Mouse (Mus musculus): ENCODE measurements around the gene Sorcs2.
"Not testable (repeated sequence)": the region's sequence is repeated elsewhere in the genome, so short reads cannot be mapped to it uniquely, and the experiment has no call there.

Gene Sorcs2

DNA sequence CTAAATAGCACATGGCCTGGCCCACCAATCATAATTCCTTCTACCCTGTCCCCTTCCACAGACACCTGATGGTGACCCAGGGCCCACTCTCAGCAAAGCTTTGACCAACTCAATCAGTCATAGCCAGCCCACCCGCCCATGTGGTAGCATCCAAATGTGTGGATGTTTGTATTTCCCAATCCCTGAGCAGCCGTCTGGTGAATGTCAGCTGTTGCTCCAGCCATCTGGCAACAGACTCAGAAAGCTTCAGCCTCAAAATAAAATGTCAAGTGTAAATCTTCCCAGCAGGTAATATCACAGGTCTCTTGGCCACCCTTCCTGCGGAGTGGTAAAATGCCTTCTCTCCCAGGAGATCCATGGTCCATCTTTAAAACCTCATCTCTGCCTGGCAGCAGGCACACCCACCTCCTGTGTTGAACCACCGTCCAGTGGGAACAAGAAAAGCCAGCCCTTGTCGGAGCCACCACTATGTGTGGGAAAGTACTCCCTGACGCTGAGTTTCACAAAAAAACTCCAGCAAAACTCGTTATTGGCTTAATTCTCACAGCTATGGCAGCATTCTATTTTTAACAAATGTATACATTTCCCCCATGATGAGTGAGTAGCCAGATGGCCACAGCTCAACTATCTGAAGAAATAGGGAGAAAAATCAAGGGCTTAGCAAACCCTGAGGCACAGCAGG, 93.5 kb downstream of the Sorcs2 start:
- DNase-seq (ENCODE audit: low spot score in 2 of 2), result no peak

DNA sequence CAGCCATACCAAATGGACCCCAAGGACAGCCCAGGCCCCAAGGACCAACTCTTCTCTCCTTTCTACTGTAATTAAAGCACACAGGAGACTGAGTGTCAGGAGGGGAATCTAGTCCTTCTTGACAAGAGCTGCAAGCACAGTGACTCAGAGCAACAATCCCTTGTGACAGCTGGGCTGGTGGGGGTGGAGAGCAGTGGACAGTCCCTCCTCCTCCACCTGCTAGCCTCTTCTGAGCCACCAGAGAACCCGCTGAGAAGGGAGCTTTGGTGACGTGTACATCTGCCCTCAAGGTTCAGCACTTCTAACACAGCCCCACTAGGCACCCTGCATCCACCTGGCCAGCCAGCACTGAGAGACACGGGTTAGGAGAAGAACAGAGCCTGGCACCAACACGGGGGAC, 96.8 kb downstream of the Sorcs2 start:
- DNase-seq (ENCODE audit: low spot score in 2 of 2), result no peak

DNA sequence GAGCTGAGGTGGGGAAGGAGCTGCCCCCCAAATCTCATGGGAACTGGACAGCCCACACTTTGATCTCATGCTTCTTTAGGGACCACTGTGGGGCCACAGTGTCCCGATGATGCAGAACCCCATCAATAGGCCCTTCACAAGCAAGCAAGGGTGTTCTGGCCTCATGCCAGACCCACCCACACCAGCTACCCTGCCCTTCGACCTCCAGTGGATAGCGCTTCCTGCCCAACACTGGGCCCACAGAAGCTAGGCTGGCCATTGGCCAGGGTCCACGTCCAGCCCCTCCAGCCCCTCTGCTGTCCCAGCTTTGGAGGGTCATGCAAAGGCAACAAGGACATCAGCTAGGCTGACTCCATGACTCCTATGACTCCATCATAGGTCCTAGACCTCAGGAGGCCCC, 99.9 kb downstream of the Sorcs2 start:
- DNase-seq (ENCODE audit: low spot score in 2 of 2), result no peak

DNA sequence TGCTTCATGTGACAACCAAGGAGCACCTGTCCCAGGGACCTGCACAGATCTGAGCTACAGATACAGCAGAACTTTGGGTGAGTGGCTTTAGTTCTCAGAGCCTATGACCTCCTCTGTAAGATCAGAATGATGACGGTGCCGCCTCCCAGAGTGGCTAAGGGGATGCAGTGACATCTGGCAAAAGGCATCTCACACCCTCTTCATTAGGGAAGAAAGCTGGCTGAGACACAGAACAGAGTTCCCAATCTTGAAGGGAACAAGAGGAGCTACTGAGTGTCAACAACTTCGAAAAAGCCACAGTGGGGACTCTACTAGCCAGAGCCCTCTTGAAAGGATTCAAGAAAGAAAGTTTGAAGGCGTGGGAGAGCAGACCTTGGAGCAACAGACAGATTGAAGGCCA, 100.7 kb downstream of the Sorcs2 start:
- no peak for DNase-seq (ENCODE audit: low spot score in 2 of 2)

DNA sequence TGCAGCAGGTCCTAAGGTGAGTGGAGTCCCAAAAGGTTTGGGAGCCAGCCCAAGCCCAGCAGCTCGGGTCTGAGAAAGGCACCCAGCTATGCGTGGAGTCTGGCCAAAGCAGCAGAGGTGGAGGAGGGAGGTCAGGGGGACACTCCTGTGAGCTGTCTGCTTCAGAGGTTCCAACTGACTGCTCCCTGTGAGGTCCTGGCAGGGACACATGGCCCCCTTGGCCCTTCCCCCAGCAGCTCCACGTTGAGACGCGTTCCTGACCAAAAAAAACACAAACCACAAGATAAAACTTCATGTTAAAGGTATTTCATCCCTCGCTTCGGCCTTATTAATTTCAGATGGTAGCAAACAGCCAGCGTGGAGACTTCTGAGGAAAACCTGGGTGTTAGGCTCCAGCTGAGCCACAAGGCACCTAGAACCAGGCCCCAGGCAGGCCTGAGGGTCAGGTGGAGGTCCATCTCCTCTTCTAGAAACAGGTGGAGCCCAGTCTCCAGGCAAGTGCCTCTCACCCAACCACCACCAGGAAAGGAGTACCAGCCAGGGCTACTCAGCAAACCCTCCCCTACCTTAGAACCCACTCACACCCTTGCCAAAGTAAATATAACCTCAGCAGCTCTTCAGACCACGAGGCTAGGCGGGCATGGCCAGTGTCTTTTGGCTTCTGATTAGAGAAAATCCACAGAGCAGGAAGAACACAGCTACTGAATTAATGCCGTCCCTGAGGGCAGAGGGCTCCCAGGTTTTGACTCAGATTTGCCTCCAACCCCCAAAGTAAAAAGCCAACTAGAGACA, 104.6 kb downstream of the Sorcs2 start:
- no peak for DNase-seq (ENCODE audit: low spot score in 2 of 2)

DNA sequence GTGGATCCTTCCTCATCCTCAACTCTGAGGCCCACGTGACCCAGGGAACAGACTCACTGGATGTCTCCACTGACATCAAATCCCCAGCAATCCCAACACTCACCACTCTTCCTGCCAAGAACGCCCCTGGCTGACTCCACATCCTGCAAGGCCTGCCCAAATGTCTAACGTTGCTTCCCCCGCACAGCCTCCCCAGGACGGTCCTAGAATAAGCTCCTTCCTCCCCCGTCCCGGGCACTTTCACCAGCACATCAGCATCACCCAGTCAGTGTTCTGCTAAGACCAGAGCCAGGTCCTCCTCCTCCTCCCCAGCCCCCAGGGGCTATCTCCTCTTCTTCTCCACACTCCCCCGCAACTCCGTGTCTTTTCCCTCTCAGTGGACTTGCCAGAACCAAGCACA, 105.6 kb downstream of the Sorcs2 start:
- DNase-seq (ENCODE audit: low spot score in 2 of 2), result peak in 1 of 2 experiments; percentile 28

DNA sequence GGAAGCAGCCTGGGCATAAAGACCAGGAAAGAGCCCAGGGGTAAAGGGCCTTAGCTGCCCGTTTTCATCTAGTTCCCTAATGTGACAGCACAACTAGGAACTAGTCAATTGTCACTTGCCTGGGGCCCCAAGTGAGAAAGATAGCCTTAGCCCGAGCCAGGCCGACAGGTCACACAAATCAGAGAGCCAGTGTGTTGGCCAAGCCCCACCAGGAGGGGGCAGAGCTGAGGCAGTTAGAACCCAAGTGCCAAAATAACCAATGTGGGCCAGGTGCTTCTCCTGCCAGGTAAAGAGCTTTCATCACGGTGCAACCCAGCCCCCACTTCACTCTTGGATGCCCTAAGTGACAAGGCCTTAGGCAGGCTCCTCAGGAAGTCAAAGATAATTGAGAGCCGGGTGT, 106.7 kb downstream of the Sorcs2 start:
- DNase-seq (ENCODE audit: low spot score in 2 of 2), result no peak

DNA sequence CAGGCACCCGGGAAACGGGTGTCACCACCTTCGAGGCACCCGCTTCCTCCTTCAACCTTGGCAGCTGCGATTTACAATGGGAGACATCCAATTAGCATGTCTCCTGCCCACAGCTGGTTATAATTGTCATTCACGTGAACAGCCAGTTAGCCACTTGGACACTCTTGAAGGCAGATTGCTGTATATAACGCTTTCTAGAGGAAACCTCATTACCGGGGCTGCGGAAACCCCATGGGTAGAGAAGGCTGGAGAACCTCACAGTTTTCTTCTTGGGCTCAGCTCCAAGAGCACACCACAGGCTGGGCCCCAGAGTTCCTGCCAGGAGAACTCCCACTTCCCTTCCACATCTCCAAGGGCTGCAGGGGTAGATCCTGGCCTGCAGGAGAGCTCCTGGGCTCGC, 112.5 kb downstream of the Sorcs2 start:
- DNase-seq (ENCODE audit: low spot score in 2 of 2), result no peak

DNA sequence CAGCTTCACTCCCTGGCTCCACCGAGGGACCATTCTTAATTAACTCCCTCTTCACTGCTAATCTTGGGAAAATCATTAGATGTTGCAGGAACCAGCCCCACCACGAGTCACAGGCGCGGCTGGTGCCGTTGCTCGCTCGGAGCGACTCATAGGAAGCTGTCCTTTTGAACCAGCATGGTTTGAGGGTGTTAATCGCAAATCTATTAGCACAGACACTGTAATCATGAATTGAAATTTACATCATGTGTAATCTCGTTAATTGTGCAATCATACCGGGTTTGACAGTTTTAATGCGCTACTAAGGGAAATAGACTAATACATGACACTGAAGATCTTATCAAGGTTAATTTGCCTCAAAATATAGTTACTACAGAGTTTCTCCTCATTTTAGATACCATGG, 118.0 kb downstream of the Sorcs2 start:
- no peak for DNase-seq (ENCODE audit: low spot score in 2 of 2)

DNA sequence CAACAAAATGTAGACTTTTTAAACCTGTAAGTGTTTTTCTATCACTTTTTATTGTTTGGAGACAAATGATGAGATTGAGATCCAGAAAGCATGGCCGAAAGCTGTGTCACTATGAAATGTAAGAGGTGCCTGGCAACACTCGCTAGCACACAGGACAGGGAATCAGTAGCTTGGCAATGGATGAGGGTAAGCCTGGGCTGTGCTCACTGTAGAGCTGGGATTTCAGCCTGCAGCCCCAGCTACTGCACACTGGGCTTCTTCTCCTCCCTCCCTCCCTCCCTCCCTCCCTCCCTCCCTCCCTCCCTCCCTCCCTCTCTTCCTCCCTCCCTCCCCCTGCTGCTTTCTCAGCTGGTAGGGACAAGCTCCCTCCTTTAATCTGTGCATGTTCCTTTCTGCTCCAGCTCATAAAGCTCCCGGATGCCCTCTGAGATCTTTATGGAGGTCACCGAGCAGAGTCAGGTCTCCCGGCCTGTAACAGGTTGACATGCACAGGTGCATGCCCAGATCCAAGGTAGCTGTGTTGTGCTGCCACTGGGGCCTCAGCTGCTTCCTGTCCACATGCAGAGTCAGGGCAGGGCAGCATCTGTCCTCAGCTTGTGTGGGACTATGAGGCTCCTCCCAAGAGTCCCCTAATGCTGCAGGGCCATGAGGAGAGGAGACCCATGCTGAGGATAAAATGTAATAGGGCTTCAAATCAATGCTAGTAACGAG, 123.1 kb downstream of the Sorcs2 start:
- no peak for DNase-seq (ENCODE audit: low spot score in 2 of 2)

DNA sequence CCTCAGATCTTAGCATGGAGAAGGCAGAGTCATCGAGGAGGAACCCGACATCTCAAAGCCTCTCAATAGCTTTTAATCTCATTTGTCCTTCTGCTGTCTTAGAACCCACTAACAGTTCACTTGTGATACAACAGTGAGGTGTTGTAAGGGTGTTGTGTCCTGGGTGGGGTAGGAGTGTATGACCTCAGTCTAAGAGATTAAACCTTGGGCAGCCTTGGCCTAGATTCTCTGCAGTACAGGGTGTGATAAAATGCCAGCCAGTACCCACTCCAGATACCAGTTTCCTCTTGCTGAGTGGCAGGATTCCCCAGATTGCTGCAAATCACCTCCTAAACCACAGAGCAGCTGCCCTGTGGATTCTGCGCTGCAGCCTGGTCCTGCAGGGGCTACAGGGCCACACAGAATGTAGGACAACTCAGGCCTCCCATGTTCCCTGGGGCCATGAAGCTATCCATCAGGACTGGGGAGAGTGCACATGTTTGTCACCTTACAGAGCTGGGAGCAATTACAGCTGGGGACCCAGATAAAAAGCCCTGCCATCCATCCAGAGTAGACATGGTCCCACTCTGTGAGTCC, 130.7 kb downstream of the Sorcs2 start:
- DNase-seq (ENCODE audit: low spot score in 2 of 2), result no peak

DNA sequence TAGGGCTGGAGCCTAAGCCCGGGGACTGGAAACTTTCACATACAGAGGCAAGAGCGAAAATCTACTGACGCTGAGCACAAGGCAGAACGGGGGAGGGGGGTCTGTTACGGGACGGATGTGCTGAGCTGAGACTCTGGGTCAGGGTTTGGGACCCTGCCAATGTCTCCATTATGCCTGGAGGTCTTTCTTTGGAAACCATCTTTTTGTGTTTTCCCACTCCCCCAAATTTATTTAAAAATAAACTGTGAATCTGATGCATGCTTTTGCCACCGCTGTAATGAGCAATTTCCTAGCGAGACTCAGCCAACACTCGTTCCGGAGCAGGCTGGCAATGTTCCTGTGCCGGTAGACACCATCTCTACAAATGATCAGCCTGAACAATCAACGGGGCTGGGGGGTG, 137.1 kb downstream of the Sorcs2 start:
- DNase-seq (ENCODE audit: low spot score in 2 of 2), result no peak

DNA sequence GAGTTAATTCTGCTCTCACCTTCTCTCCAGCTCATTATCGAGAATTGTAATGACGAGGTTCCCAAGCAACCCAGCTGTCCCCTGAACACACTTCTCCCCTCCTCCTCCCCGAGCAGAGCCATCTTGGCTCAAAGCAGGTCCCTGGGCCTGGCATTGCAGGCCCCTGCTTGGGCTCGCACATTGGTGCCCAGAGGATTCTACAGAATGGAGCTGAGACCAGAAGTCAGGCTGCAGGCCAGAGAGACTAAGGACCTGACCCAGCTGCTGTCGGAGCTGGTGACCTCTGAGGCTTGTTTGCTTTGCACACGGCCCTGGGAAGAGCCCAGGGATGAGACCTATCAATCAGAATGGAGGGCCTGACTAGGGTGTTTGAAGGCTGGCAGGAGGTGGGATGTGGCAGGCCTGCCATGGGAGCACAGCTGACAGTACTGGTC, 138.2 kb downstream of the Sorcs2 start:
- DNase-seq (ENCODE audit: low spot score in 2 of 2), result no peak

DNA sequence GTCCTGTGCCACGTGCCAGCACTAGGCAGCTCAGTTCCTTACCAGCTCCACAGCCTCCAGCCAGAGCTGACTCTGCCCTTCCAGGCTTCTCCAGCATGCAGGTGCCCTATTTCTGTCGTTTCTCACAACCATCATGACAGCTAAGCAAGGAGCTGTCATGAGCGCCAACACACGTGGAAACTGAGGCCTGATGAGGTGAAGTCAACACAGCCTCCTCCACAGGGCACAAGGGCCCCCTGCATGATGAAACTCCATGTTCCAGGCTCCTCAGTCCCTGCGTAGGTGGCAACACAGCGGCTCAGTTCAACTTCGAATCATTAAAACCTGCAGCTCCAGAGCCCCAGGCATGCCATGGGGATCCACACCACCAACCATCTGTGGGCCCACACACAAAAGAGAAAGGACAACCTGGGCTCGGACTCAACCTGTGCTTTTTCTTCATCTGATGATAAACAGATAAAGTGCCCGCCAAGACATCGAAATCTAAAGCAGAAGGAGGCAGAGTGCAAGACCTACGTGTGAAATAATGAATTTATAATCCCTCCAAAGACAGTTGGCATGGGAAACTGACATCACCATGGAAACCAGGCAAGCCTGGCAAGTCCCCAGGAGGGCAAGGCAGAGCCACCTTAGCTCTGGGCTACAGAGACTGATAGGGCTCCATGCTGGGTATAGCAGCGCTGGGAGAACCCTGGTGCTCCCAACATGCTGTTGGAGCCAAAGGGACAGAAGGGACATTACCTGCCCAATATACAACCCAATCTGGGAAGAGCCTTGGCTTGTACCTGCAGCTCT, 139.4 kb downstream of the Sorcs2 start:
- no peak for DNase-seq (ENCODE audit: low spot score in 2 of 2)

DNA sequence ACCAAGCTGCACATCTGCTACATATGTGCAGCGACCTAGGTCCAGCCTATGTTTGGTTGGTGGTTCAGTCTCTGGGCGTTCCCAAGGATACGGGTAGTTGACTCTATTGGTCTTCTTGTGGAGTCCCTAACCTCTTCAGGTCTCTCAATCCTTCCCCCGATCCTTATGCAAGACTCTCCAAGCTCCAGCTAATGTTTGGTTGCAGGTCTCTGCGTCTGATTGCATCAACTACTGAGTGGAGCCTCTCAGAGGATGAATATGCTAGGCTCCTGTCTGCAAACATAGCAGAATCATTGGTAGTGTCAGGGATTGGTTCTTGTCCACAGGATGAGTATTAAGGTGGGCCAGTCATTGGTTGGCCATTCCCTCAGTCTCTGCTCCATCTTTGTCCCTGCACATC, 140.9 kb downstream of the Sorcs2 start:
- DNase-seq (ENCODE audit: low spot score in 2 of 2), result no peak

DNA sequence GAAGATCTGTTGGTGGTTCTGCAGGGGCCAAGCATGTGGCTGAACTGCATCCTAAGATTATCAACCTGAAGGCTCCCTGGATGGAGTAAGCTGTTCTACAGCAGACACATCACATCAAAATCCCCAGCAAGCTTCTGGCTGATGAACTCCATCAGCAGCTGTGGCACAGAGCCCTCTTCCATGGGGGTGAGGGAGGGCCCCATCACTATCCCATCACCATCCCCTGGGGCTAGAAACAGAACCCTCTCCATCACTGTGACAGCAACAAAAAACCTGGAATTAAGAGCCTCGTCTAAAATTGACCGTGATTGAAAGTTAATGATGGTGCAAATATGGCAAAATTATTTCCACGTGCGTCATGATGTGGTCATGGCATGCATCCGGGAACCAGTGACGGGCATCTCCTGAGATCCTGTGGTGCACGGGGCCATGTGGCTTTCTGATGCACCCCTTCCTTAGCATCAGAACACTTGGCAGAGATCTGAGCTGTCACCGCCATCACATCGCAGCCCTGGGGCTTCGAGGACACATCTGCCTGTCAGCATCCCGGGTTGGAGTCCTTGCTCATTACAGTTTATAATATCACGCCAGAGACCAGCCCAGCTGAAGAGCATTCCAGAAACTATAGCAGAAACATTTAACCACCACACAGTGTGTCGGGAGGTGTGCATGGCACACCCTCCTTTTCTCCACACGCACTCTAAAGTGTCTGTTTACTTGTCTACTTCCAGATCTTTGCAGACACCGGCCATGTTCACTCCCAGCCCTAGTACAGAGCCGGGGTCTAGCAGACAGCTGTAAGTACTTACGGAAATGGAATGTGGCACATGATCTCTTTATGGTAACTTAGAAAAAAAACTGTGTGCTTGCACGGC, 143.1 kb downstream of the Sorcs2 start:
- DNase-seq (ENCODE audit: low spot score in 2 of 2), result no peak

DNA sequence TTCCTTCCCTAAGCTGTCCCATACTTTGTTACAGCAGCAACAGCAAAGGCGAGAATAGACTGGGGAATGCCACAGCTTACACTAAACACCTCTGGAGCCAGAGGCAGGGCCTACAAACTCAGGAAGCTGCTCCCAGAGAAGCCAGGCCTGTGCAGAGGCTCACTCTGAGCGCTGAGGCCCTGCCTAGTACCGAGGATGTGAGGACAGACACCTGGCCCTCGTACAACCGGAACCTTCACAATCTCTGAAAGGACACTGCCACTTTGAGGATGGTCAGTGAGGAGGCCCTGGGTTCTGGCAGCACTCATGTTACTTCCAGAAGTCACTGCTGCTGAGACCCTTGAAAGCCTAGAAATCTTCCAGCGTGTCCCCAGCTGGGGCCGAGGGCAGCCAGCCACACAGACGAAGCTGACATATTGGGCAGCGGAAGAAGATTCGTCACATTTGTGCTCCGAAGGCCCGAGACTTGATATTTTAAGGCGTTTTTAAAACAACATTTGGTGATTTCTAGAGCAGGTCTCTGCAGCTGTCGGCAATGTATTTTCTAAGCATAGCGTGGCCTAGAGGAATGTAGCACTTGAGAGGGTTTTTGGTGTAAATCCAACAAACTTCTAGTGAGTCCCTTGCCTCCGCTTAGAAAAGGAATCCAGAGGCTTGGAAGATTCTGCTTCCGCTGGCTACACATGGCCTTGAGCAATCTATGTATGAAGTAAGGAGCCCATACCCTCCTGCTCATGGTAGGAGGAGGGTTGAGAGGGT, 145.0 kb downstream of the Sorcs2 start:
- no peak for DNase-seq (ENCODE audit: low spot score in 2 of 2)

DNA sequence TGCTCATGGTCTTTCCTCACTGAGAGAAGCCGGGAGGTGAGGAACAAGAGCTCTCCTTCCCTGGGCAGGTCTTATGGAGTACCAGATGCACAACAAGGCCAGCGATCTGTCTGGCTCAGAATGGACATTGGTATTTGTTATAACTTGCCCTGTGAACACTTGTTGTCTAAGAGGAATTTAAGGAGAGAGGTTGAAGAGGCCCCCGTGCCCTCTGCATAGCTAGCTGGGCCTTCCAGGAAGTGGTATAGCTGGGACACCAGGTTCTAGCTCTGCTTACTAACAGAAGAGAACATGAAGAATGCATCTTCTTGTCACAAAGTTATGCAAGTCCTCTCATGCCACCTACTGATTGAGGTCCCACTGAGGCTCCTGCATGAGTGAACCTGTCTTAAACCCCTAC, 149.9 kb downstream of the Sorcs2 start:
- no peak for DNase-seq (ENCODE audit: low spot score in 2 of 2)

DNA sequence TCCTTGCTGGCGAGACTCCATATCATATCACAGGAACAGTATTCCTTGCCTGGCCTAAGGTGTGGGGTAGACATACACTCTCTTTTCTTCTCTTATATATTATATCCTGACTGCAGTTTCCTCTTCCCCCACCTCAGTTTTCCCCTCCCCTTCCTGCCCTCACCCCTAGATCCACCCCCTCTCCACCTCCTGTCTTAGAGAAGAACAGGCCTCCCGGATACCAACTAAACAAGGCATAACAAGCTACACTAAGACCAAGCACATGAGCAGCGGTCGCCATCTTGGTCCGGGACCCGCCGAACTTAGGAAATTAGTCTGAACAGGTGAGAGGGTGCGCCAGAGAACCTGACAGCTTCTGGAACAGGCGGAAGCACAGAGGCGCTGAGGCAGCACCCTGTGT, 160.4 kb downstream of the Sorcs2 start:
- not testable (repeated sequence) for DNase-seq (ENCODE audit: low spot score in 2 of 2)

DNA sequence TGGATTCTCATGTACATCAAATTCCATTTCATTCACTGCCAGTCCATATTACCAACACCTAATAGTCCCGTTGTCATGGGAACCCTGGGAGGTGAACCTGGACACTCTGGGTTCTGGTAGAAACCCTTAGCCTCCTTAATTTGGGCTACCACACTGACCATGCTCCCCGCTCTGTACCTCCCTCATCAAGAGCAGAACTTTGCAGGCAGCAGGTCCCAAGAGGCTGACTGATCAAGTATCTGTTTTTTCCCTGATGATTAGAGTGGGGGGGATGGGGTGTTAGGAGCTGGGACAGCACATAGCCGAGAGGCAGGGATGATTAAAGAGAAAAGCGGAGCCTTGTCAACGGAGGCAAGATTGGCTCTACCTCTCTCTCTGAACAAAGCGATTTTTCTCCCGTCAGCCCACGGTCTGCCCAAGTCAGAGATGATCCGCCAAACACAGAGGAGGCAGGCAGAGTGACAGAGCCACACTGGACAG, 167.6 kb downstream of the Sorcs2 start:
- DNase-seq (ENCODE audit: low spot score in 2 of 2), result no peak
